ENCODE assay signal across 8 mouse cellular contexts in genomic region chr5:44165854-44166253, GRCm38 (mm10).
DNase-seq lines count a peak whose midpoint lies in the region; ATAC-seq and TF ChIP-seq lines count a peak whose summit lies in the region.

No protein-coding gene starts in this region.

- WGBS in forebrain, postnatal 0 days: 44% methylated on average over 2 of the region's 2 CpGs
- 37% methylated on average over 2 of the region's 2 CpGs for WGBS in forebrain, embryonic 12.5 days

- peak; percentile 53 for TF ChIP-seq CTCF in forebrain, postnatal 0 days (IDR thresholded peaks at IDR 0.05; ENCODE audit: low read depth)
- peak; percentile 57 for TF ChIP-seq CTCF in Patski (IDR thresholded peaks at IDR 0.05)

- no peak overlapping the region for H3K4me3 ChIP-seq in forebrain, postnatal 0 days (ENCODE audit: low read depth, low read length)
- H3K4me3 ChIP-seq in forebrain, embryonic 12.5 days (replicated peaks): no peak overlapping the region

- H3K4me1 ChIP-seq in forebrain, postnatal 0 days (ENCODE audit: insufficient read depth): no peaks in the 10 kb centered on the region
- H3K4me1 ChIP-seq in forebrain, embryonic 12.5 days: no peaks in the 10 kb centered on the region

- POLR2A ChIA-PET in Patski (lab: Charles Lee): no interaction called here

- no peak overlapping the region for H3K9ac ChIP-seq in forebrain, postnatal 0 days
- H3K9ac ChIP-seq in forebrain, embryonic 12.5 days: no peak overlapping the region

- H3K27me3 ChIP-seq in forebrain, postnatal 0 days (ENCODE audit: insufficient read depth, low read length): no peaks in the 10 kb centered on the region
- H3K27me3 ChIP-seq in forebrain, embryonic 12.5 days: no peaks in the 10 kb centered on the region
- H3K27me3 ChIP-seq in Patski: no peaks in the 10 kb centered on the region

- CTCF ChIA-PET in Patski (lab: Charles Lee): interaction anchor here (1.0 to 2.2 kb wide), 7 partner anchors 13 to 62 kb away, joined by 3 to 7 read pairs (median 4); no protein-coding TSS in a partner anchor

- H3K4me2 ChIP-seq in forebrain, postnatal 0 days (ENCODE audit: low read depth): no peak overlapping the region
- no peak overlapping the region for H3K4me2 ChIP-seq in forebrain, embryonic 12.5 days

- peak; percentile 28 for DNase-seq in forebrain, postnatal 0 days
- DNase-seq in 3T3-L1 (ENCODE audit: low read depth, low spot score) (peak; percentile 58), Patski (ENCODE audit: low read depth, low spot score) (no peak)
- peak; percentile 30 for DNase-seq in lung, postnatal 14 days
- no peak for DNase-seq in layer of hippocampus, adult 8-10 months (ENCODE audit: low spot score in 2 of 2)
- DNase-seq in frontal cortex, postnatal 25 days (ENCODE audit: low spot score in 2 of 2): no peak

- in situ Hi-C loops in Patski (cut with MboI; ENCODE audit: low pct_unique_long_range_greater_than_20kb): no loop called here

- H3K27ac ChIP-seq in forebrain, postnatal 0 days (ENCODE audit: low read depth, low read length): no peak overlapping the region
- no peak overlapping the region for H3K27ac ChIP-seq in forebrain, embryonic 12.5 days

- H3K36me3 ChIP-seq in forebrain, postnatal 0 days (ENCODE audit: insufficient read depth): no peaks in the 10 kb centered on the region
- no peaks in the 10 kb centered on the region for H3K36me3 ChIP-seq in forebrain, embryonic 12.5 days (replicated peaks)

- no peaks in the 10 kb centered on the region for H3K9me3 ChIP-seq in forebrain, postnatal 0 days (ENCODE audit: low read length)
- no peaks in the 10 kb centered on the region for H3K9me3 ChIP-seq in forebrain, embryonic 12.5 days

- peak; percentile 54 for ATAC-seq in forebrain, postnatal 0 days
- ATAC-seq in forebrain, embryonic 12.5 days (ENCODE audit: low FRiP score): no peak
- peak; percentile 44 for ATAC-seq in Patski
- ATAC-seq in granulocyte monocyte progenitor cell, adult 5-6 weeks (replicated peaks; ENCODE audit: poor library complexity, severe bottlenecking): peak; percentile 50

Comparison
In these comparisons a context has a peak if more than half of its experiments do, and no peak if none do; other contexts are left out.
1. DNase-seq: peak in forebrain, postnatal 0 days (single experiment), 3T3-L1 (single experiment) and lung, postnatal 14 days (single experiment); none in Patski (single experiment), layer of hippocampus, adult 8-10 months (0 of 2) and frontal cortex, postnatal 25 days (0 of 2).